Mouse (Mus musculus) stomach, embryonic 14.5 days (tissue): Measurements from ENCODE around the gene Pex19. TPM values are rescaled to one million over a fixed set of nuclear protein-coding genes. Genes with fewer than 3 reads are reported as not detected.

Source experiments
- ATAC-seq: fragments of 200-750 bp; cut with Nextera tagmentation; 2 replicates; pipeline ENCODE4 v1.8.0; 2017; ENCODE audit warnings: low read depth, moderate TSS enrichment; ENCODE audit not compliant: insufficient number of reproducible peaks, insufficient read depth, low FRiP score
- H3K27ac ChIP-seq: fragments of 300-500 bp; sonication (generic); 2 replicates; pipeline ENCODE4 v1.5.1; 2014; ENCODE audit warnings: mild to moderate bottlenecking, low read length, moderate library complexity, mixed read lengths
- H3K27me3 ChIP-seq: fragments of 300-500 bp; sonication (generic); 2 replicates; pipeline ENCODE4 v1.6.1; 2014; ENCODE audit warnings: low read length, control low read depth, mixed read lengths; ENCODE audit not compliant: control insufficient read depth, insufficient read depth
- H3K36me3 ChIP-seq: fragments of 300-500 bp; sonication (generic); 2 replicates; pipeline ENCODE4 v1.6.1; 2014; ENCODE audit warnings: mild to moderate bottlenecking, control low read depth, low read length, moderate library complexity, mixed read lengths; ENCODE audit not compliant: control insufficient read depth, insufficient read depth
- H3K4me1 ChIP-seq: fragments of 300-500 bp; sonication (generic); 2 replicates; pipeline ENCODE4 v1.6.1; 2014; ENCODE audit warnings: low read length, control low read depth, mixed read lengths; ENCODE audit not compliant: control insufficient read depth, insufficient read depth
- H3K4me2 ChIP-seq: fragments of 300-500 bp; sonication (generic); replicated peaks from 2 replicates; pipeline ENCODE4 v1.6.1; 2014; ENCODE audit warnings: low read depth, low read length, control low read depth
- H3K4me3 ChIP-seq: fragments of 300-500 bp; sonication (generic); 2 replicates; pipeline ENCODE4 v1.5.1; 2014; ENCODE audit warnings: low read depth, low read length, control low read depth
- H3K9ac ChIP-seq: fragments of 300-500 bp; sonication (generic); replicated peaks from 2 replicates; pipeline ENCODE4 v1.6.1; 2014; ENCODE audit warnings: low read depth, mild to moderate bottlenecking, control low read depth, low read length, moderate library complexity, mixed read lengths
- H3K9me3 ChIP-seq: fragments of 300-500 bp; sonication (generic); 2 replicates; pipeline ENCODE4 v1.6.1; 2016; ENCODE audit warnings: low read depth, low read length, control low read depth; ENCODE audit not compliant: control insufficient read depth
- WGBS: fragments of 180-500 bp; shearing (Covaris S2); extraction: QIAGEN DNeasy Blood & Tissue Kit; methylation state at CpG from one replicate; pipeline ENCODE4 v1.1.7; 2014; 5-methylcytosine and 5-hydroxymethylcytosine counted together
- polyA plus RNA-seq: library from polyadenylated mRNA; unstranded; fragments of >200 nt; fragmentation: Nextera tagmentation; extraction: Ambion mirVana; gene quantifications from 2 replicates; pipeline ENCODE4 v1.2.1, GENCODE M21; 2014

Gene Pex19
- polyA plus RNA-seq, 1 experiment from 2014 or later: 125 TPM

DNA sequence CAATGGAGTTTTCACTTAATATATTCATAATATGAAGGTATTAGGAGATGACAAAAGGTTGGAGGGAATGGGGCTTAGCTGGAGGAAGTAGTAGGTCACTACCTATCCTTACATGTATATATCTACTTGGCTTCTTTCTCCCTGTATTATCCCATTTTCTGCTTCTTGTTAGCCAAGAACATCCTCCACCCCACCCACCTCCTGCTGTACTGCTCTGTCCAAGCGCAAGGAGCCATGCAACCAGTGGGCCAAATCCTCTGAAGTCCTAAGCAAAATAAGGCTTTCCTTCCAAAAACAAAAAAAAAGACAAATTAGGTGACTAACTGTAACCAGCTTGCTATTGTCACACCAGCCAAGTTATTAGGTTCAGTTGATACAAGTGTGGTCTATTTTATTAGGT, 14.3 kb downstream of the Pex19 start:
- no peaks in the 10 kb centered on the region for H3K9me3 ChIP-seq
- H3K27ac ChIP-seq: no peak overlapping the region
- H3K4me1 ChIP-seq: no peaks in the 10 kb centered on the region
- no peak overlapping the region for H3K4me2 ChIP-seq
- H3K27me3 ChIP-seq: no peaks in the 10 kb centered on the region
- no peak overlapping the region for H3K4me3 ChIP-seq
- ATAC-seq: no peak
- H3K36me3 ChIP-seq: peaks cover 1% of the 10 kb centered on the region; the same call in 1 of the 2 replicates
- H3K9ac ChIP-seq: no peak overlapping the region
- 86% methylated on average over 1 of the region's 1 CpGs for WGBS

DNA sequence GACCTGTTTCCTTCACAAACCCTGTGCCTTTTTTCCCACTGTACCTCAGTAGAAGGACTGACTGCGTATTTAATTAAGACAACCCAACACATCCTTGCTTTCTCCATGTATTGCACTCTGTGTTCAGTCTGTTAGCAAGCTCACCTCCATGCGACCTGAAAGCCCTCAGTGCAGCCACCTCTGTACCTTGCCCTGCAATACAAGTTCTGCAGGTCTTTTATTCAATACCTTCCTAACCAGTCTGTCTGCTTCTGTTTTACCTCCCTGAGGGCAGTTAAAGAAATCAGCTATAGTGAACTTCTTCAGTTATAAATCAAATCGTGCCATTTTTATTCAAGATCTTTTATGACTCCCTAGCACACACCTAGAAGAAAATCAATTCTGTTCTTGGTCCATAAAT, 15.0 kb downstream of the Pex19 start:
- Histone ChIP-seq H3K4me1 (no peaks in the 10 kb centered on the region), H3K4me3 (no peak overlapping the region), H3K9ac (no peak overlapping the region), H3K36me3 (no peaks in the 10 kb centered on the region), H3K9me3 (no peaks in the 10 kb centered on the region), H3K4me2 (no peak overlapping the region), H3K27me3 (no peaks in the 10 kb centered on the region), H3K27ac (no peak overlapping the region; the same call in 1 of the 2 replicates)
- no peak for ATAC-seq
- WGBS: 71% methylated on average over 3 of the region's 3 CpGs

DNA sequence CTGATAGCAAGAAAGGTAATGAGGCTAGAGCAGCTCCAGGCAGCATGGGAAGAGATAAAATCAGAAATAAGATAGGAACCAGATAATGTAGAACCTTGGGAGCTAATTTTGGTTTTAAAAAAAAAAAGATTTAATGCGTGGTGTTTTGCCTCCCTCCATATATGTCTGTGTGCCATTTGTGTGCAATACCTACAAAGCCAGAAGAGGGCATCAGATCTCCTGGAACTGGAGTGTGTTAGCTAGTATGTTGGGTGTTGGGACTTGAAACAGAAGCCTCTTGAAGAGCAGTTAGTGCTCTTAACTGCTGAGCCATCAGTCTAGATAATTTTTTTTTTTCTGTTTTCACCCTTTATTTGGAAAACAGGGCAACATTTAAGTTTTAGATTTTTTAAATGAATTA, 17.0 kb downstream of the Pex19 start:
- H3K9me3 ChIP-seq: no peaks in the 10 kb centered on the region
- peaks cover 3% of the 10 kb centered on the region; the same call in 1 of the 2 replicates for H3K4me1 ChIP-seq
- WGBS: 14% methylated on average over 1 of the region's 1 CpGs
- no peak for ATAC-seq
- no peak overlapping the region for H3K27ac ChIP-seq
- no peak overlapping the region for H3K9ac ChIP-seq
- no peaks in the 10 kb centered on the region for H3K36me3 ChIP-seq
- no peaks in the 10 kb centered on the region for H3K27me3 ChIP-seq
- no peak overlapping the region for H3K4me2 ChIP-seq
- no peak overlapping the region for H3K4me3 ChIP-seq

DNA sequence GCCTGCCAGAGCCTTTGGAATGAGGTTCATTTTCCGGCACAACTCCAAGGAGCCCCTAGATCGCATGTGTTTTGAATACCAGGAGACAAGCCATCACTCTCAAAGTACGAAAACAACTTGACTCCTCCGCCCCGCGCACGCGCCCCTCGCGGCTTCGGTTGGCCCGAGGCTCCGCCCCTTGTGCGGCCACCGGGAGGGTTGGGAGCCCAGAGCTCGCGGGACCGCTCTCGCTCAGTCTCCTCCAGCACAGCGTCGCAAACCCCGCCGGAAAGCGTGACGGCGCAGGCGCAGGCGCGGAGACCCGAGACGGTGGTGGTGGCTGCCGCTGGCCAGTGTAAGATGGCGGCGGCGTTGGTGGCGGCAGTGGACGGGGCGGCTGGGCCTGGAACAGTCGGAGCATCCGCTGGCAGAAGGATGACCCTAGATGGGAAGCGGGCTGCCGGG, 21.3 kb downstream of the Pex19 start, which contains the start of gene Dcaf8:
TSS of gene Dcaf8 (plus strand) at position 250 of the 444 bp plus-strand sequence.
- H3K4me3 ChIP-seq: peak within 1 kb of the TSS; percentile 87
- peak within 1 kb of the TSS; percentile 69 for H3K4me2 ChIP-seq
- no peaks in the 10 kb centered on the region for H3K9me3 ChIP-seq
- peak within 1 kb of the TSS; percentile 99 for H3K9ac ChIP-seq
- under 1% methylated on average over 42 of the region's 42 CpGs for WGBS
- H3K4me1 ChIP-seq: peaks cover 7% of the 10 kb centered on the region
- H3K27ac ChIP-seq: peak within 1 kb of the TSS; percentile 96
- peak; percentile 99 for ATAC-seq
- H3K36me3 ChIP-seq: peaks cover 12% of the 10 kb centered on the region; the same call in 1 of the 2 replicates
- no peaks in the 10 kb centered on the region for H3K27me3 ChIP-seq

DNA sequence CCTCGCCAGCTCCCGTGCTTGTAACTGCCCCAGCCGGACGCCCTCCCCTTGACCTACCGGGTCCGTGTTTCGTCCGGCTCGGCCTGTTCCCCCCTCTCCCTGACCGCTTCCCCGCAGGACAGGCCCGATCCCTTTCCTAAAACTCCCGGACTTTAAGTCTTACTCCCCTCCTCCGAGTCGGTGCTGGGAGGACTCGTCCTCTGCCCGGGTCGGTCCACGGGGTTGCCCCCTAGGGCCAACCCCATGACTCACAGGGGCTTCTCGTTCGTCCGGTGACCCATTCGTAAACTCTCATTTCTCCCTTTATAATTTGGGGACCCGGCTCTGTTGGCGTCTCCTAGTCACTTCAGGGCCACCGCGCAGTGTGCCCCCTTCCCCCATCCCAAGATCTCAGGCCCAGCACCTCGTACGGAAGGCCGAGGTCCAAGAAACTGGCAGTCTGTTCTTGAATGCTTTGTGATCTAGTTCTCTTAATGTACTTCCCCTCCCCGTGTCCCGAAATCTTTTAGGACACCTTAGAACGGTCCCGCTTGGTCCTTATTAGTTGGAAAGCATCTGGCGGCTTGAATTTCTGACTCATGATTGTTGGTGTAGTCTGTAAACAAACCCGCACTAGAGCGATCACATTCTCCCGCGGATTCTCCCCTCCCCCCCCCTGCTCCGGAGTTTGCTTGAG, 21.9 kb downstream of the Pex19 start:
- Histone ChIP-seq H3K4me2 (peak overlapping the region; percentile 69), H3K27ac (peak overlapping the region; percentile 96), H3K4me3 (peak overlapping the region; percentile 87), H3K9me3 (no peaks in the 10 kb centered on the region), H3K4me1 (peaks cover 7% of the 10 kb centered on the region), H3K27me3 (no peaks in the 10 kb centered on the region), H3K36me3 (peaks cover 17% of the 10 kb centered on the region), H3K9ac (peak overlapping the region; percentile 99)
- under 1% methylated on average over 33 of the region's 40 CpGs for WGBS
- no peak; the same call in 1 of the 2 replicates for ATAC-seq

DNA sequence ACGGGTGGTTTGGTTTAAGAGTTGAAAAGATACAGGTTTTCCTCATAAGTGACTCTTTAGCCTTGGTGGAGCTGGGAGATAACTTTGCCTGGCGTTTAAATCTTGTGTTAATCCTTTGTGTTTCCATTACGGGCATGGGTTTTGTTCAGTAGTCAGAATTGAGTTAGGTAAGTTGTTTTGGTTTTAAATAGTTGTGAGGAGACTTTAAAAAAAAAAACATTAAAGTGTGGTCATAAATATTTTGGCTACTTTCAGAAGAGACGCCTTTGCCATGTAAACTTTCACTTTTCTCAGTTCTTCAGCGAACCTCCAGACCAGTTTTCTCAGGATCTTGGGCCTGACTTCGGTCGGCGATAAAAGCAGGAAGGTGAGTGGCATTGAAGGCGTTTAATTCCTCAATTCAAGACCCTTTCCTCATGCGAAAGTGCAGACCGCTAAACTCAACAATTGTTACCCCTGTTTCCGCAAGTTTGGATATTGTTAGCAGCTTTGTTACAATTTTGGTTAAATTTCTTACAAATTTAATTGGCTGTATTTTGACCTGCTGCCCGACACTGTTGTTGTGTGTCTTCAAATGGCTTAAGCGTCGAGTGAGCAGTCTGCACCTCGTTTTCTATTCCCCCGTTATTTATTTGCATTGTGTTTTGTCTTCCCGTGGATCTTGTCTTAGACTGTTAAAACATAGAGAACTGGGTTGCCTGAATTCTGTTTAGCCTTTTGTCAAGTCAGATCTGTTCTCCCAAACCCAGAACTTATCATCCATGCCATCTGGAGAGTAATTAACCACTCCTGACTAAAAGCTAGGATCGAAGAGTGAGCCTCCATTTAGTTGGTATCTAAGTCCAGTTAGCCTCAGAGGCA, 22.6 kb downstream of the Pex19 start:
- H3K27me3 ChIP-seq: no peaks in the 10 kb centered on the region
- H3K36me3 ChIP-seq: peaks cover 21% of the 10 kb centered on the region
- H3K9me3 ChIP-seq: no peaks in the 10 kb centered on the region
- peak overlapping the region; percentile 99 for H3K9ac ChIP-seq
- H3K27ac ChIP-seq: peak overlapping the region; percentile 96
- 7% methylated on average over 19 of the region's 19 CpGs for WGBS
- peak overlapping the region; percentile 69 for H3K4me2 ChIP-seq
- H3K4me3 ChIP-seq: peak overlapping the region; percentile 87
- no peak for ATAC-seq
- H3K4me1 ChIP-seq: peaks cover 7% of the 10 kb centered on the region

DNA sequence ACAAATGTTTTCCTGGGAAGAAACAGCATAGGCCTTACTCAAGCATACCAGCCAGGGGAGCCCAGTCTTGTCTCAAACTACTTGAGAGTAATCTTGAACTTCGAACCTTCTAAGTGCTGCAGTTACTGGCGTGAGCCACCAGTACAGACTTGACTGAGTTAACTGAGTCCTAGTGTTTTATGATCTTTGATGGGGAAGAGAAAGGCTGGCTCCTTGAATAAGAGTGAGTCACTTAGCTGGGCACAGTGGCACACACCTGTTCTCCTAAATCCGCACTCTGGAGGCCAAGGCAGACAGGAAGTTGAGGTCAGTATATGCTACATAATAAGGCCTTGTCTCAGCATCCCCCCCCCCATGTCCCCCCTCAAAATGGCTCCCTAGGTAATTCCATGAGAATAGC, 28.0 kb downstream of the Pex19 start:
- WGBS: 87% methylated on average over 3 of the region's 3 CpGs
- no peak for ATAC-seq

DNA sequence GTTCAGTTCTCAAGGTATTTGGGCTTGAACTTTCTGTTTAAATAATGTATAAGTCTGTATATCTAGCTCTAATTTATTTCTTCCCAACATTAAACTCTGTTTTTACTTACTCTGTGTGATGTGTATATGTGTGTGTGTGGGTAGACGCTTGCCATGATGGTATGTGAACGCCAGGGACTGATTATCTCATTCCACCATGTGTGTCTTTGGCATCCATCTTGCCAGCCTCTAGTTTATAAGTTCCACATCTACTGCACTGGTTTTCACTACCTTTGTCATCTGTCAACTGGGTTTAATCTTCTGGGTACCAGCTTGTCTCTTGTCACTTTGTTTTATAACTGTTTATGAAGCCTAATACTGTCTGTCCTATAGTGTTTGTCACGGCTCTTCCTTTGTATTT, 29.0 kb downstream of the Pex19 start:
- Histone ChIP-seq H3K4me2 (no peak overlapping the region), H3K9me3 (no peaks in the 10 kb centered on the region), H3K4me3 (no peak overlapping the region), H3K27me3 (no peaks in the 10 kb centered on the region), H3K9ac (no peak overlapping the region), H3K36me3 (peaks cover 44% of the 10 kb centered on the region), H3K4me1 (peaks cover 11% of the 10 kb centered on the region), H3K27ac (no peak overlapping the region)
- ATAC-seq: no peak
- WGBS: 90% methylated on average over 3 of the region's 3 CpGs

More for the DNA sequence above, 28.0 kb downstream of the Pex19 start:
- Histone ChIP-seq H3K27me3 (no peaks in the 10 kb centered on the region), H3K36me3 (peaks cover 44% of the 10 kb centered on the region), H3K9me3 (no peaks in the 10 kb centered on the region), H3K4me1 (peaks cover 6% of the 10 kb centered on the region), H3K4me2 (no peak overlapping the region), H3K27ac (no peak overlapping the region), H3K4me3 (no peak overlapping the region), H3K9ac (no peak overlapping the region)
